Mouse (Mus musculus) heart, postnatal 0 days (tissue): ENCODE results near the gene Meiob.

ENCODE experiments used
- CTCF ChIP-seq: IDR thresholded peaks from 2 replicates; pipeline ENCODE4 v1.5.1; 2016; ENCODE audit warnings: antibody characterized with exemption, control low read depth, low read depth
- EP300 ChIP-seq: IDR thresholded peaks from 2 replicates; pipeline ENCODE4 v1.6.1; 2016; ENCODE audit warnings: antibody characterized with exemption, low read depth

DNA sequence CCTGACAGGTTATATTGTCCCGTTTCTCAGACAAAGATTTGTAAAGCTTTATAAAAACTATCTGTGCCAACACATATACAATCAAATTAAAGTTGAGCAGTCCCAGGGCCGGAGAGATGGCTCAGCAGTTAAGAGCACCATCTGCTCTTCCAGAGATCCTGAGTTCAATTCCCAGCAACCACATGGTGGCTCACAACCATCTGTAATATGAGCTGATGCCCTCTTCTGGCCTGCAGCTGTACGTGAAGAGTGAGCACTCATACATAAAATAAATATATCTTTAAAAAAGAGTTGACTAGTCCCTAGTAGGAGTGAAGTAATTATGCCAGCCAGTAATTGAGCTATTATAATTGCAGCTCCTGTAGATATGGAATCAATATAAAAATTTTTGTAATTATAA is 3.6 kb upstream of the Meiob start:
- TF ChIP-seq CTCF (no peak), EP300 (no peak)
